Mouse (Mus musculus) embryonic facial prominence, embryonic 11.5 days (tissue): Measurements from ENCODE around the gene Setd1b. TPM values are rescaled to one million over a fixed set of nuclear protein-coding genes. Genes with fewer than 3 reads are reported as not detected.

Experiments
- polyA plus RNA-seq: library from polyadenylated mRNA; unstranded; fragments of >200 nt; fragmentation: Nextera tagmentation; extraction: Ambion mirVana; gene quantifications from 2 replicates; pipeline ENCODE4 v1.2.1, GENCODE M21; 2014

Gene Setd1b
- polyA plus RNA-seq, 1 experiment from 2014 or later = 9.6 TPM

Other genes with a start within 250 kb of the Setd1b start
- gene Kdm2b, start 152.4 kb upstream of the Setd1b start, polyA plus RNA-seq = 54.1 and 59.0 TPM in 2 replicates
- 9.1 and 9.6 TPM in 2 replicates for gene Orai1, start 127.1 kb upstream of the Setd1b start, polyA plus RNA-seq
- 0.91 TPM in 1 of 2 replicates, not detected in the other for gene Morn3, start 95.2 kb upstream of the Setd1b start, polyA plus RNA-seq
- gene Tmem120b, start 73.8 kb upstream of the Setd1b start, polyA plus RNA-seq = 7.2 and 7.9 TPM in 2 replicates
- 1.6 and 2.0 TPM in 2 replicates for gene Rhof, start 9.5 kb upstream of the Setd1b start, polyA plus RNA-seq
- 74.0 and 75.3 TPM in 2 replicates for gene Psmd9, start 27.2 kb downstream of the Setd1b start, polyA plus RNA-seq
- gene Hpd, start 40.5 kb downstream of the Setd1b start, polyA plus RNA-seq = not detected in 2 replicates
- gene Wdr66, start 109.9 kb downstream of the Setd1b start, polyA plus RNA-seq = 6.8 and 9.5 TPM in 2 replicates
- gene Bcl7a, start 201.6 kb downstream of the Setd1b start, polyA plus RNA-seq = 39.0 and 39.5 TPM in 2 replicates